ENCODE assay signal across 16 mouse cellular contexts in the genomic region with DNA sequence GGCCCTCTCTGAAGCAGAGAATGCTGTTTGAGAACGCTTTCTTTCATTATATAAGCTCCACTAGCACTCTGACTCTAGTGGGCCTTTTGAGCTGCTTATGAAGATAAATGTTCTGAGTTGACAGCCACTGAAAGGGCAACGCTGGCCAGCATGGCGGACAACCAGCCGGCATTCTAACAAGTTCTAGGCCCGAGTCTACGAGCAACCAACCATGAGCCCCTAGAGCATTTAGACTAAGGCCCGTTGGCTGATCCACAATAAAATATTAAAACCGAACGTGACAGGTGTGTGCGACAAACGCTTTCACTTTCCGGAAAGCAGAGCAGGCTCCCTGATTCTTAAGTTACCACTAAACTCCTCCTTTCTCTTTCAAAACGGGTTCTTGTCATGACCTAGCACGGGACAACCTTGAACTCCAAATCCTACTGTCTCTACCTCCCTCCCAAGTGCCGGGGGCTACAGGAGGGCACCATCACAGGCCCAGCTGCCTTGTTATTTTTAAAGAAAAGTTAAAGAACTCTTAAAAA. TPM values are rescaled to one million over a fixed set of nuclear protein-coding genes. Genes with fewer than 3 reads are reported as not detected.
DNase-seq lines count a peak whose midpoint lies in the region; ATAC-seq and TF ChIP-seq lines count a peak whose summit lies in the region.
"Had no signal": no experiment of that assay in that cellular context is flagged by ENCODE, and none has a peak within 500 bp of the region (broad histone marks: within the 10 kb centered on the region; RNA-seq: fewer than 3 reads in every experiment).

No protein-coding gene starts in this region.

- H3K4me1 ChIP-seq in embryonic facial prominence, embryonic 13.5 days: peaks cover 17% of the 10 kb centered on the region
- peaks cover 15% of the 10 kb centered on the region for H3K4me1 ChIP-seq in embryonic facial prominence, embryonic 10.5 days
- H3K4me1 ChIP-seq in neural tube, embryonic 12.5 days: peaks cover 29% of the 10 kb centered on the region
- peaks cover 33% of the 10 kb centered on the region for H3K4me1 ChIP-seq in neural tube, embryonic 15.5 days
- no peaks in the 10 kb centered on the region; the same call in 1 of the 2 replicates for H3K4me1 ChIP-seq in small intestine, adult 2 months (ENCODE audit: control insufficient read depth, insufficient read depth, insufficient read length, low read length)

- no peak for DNase-seq in embryonic facial prominence, embryonic 10.5 days (ENCODE audit: low spot score)
- DNase-seq in gastrocnemius, adult 2 months: no peak
- DNase-seq: adrenal gland, adult 2 months; cerebellum, adult 2 months; heart, postnatal 4 days; kidney, adult 18-20 months had no signal

- no peaks in the 10 kb centered on the region for H3K9me3 ChIP-seq in embryonic facial prominence, embryonic 13.5 days
- no peaks in the 10 kb centered on the region for H3K9me3 ChIP-seq in embryonic facial prominence, embryonic 10.5 days
- no peaks in the 10 kb centered on the region for H3K9me3 ChIP-seq in neural tube, embryonic 12.5 days
- no peaks in the 10 kb centered on the region for H3K9me3 ChIP-seq in neural tube, embryonic 15.5 days (replicated peaks)
- H3K9me3 ChIP-seq: G1E; heart, embryonic 13.5 days; lung, embryonic 15.5 days had no signal

- no peak for TF ChIP-seq POLR2A in small intestine, adult 2 months (IDR thresholded peaks at IDR 0.05; ENCODE audit: low read depth, low read length)

- no peak for ATAC-seq in embryonic facial prominence, embryonic 13.5 days (ENCODE audit: insufficient number of reproducible peaks, insufficient read depth, low FRiP score, low TSS enrichment, low read depth)
- no peak for ATAC-seq in neural tube, embryonic 12.5 days (ENCODE audit: low FRiP score, low read depth)
- ATAC-seq in neural tube, embryonic 15.5 days (ENCODE audit: low FRiP score): no peak
- peak; percentile 48 for ATAC-seq in inflammation-experienced regulatory T-cells, adult 6 months
- no peak for ATAC-seq in megakaryocyte, adult 5-6 weeks (ENCODE audit: poor library complexity, severe bottlenecking)
- ATAC-seq: forebrain, embryonic 14.5 days had no signal

- TF ChIP-seq CTCF in small intestine, adult 2 months (IDR thresholded peaks at IDR 0.05; ENCODE audit: extremely low read depth, insufficient read length, insufficient replicate concordance, low read depth, low read length): no peak
- TF ChIP-seq CTCF in gastrocnemius, adult 2 months (IDR thresholded peaks at IDR 0.05): no peak

- H3K4me2 ChIP-seq in embryonic facial prominence, embryonic 13.5 days: no peak overlapping the region
- H3K4me2 ChIP-seq in neural tube, embryonic 12.5 days (replicated peaks): no peak overlapping the region
- H3K4me2 ChIP-seq in neural tube, embryonic 15.5 days: no peak overlapping the region

- 91% methylated on average over 15 of the region's 15 CpGs for WGBS in embryonic facial prominence, embryonic 13.5 days
- 90% methylated on average over 15 of the region's 15 CpGs for WGBS in embryonic facial prominence, embryonic 10.5 days
- WGBS in neural tube, embryonic 12.5 days: 80% methylated on average over 15 of the region's 15 CpGs
- 75% methylated on average over 15 of the region's 15 CpGs for WGBS in neural tube, embryonic 15.5 days
- 19% methylated on average over 15 of the region's 15 CpGs for WGBS in small intestine, adult 2 months

- no peaks in the 10 kb centered on the region for H3K27me3 ChIP-seq in embryonic facial prominence, embryonic 13.5 days
- H3K27me3 ChIP-seq in embryonic facial prominence, embryonic 10.5 days (replicated peaks; ENCODE audit: low read depth, poor library complexity, severe bottlenecking): no peaks in the 10 kb centered on the region
- H3K27me3 ChIP-seq in neural tube, embryonic 12.5 days (replicated peaks): no peaks in the 10 kb centered on the region
- no peaks in the 10 kb centered on the region for H3K27me3 ChIP-seq in neural tube, embryonic 15.5 days (replicated peaks)
- no peaks in the 10 kb centered on the region for H3K27me3 ChIP-seq in small intestine, adult 2 months (ENCODE audit: control insufficient read depth, insufficient read depth, low read length)
- H3K27me3 ChIP-seq: heart, embryonic 13.5 days; lung, embryonic 15.5 days had no signal

- H3K27ac ChIP-seq in embryonic facial prominence, embryonic 13.5 days: no peak overlapping the region
- H3K27ac ChIP-seq in embryonic facial prominence, embryonic 10.5 days (replicated peaks): no peak overlapping the region
- H3K27ac ChIP-seq in neural tube, embryonic 12.5 days: no peak overlapping the region
- no peak overlapping the region for H3K27ac ChIP-seq in neural tube, embryonic 15.5 days (replicated peaks)
- peak overlapping the region; percentile 6 for H3K27ac ChIP-seq in small intestine, adult 2 months (ENCODE audit: insufficient read depth, low read depth, low read length)
- no peak overlapping the region for H3K27ac ChIP-seq in gastrocnemius, adult 2 months
- H3K27ac ChIP-seq: heart, embryonic 13.5 days; lung, embryonic 15.5 days had no signal

- peaks cover 2% of the 10 kb centered on the region; the same call in 1 of the 2 replicates for H3K36me3 ChIP-seq in embryonic facial prominence, embryonic 13.5 days
- no peaks in the 10 kb centered on the region for H3K36me3 ChIP-seq in embryonic facial prominence, embryonic 10.5 days (replicated peaks)
- no peaks in the 10 kb centered on the region; the same call in 1 of the 2 replicates for H3K36me3 ChIP-seq in neural tube, embryonic 12.5 days
- H3K36me3 ChIP-seq in neural tube, embryonic 15.5 days: no peaks in the 10 kb centered on the region
- 0 out of 2 replicates have a peak, but pooled peaks cover 2% of the 10 kb centered on the region for H3K36me3 ChIP-seq in small intestine, adult 2 months (ENCODE audit: control insufficient read depth, insufficient read depth, low read length)
- H3K36me3 ChIP-seq: heart, embryonic 13.5 days; lung, embryonic 15.5 days had no signal

- H3K9ac ChIP-seq in embryonic facial prominence, embryonic 13.5 days: 0 out of 2 replicates have a peak overlapping the region, but pooled peaks have one; percentile 32
- H3K9ac ChIP-seq in neural tube, embryonic 12.5 days: 0 out of 2 replicates have a peak overlapping the region, but pooled peaks have one; percentile 13
- no peak overlapping the region for H3K9ac ChIP-seq in neural tube, embryonic 15.5 days (replicated peaks)
- H3K9ac ChIP-seq: heart, embryonic 13.5 days had no signal

- no peak overlapping the region for H3K4me3 ChIP-seq in embryonic facial prominence, embryonic 13.5 days
- no peak overlapping the region for H3K4me3 ChIP-seq in embryonic facial prominence, embryonic 10.5 days
- no peak overlapping the region for H3K4me3 ChIP-seq in neural tube, embryonic 12.5 days
- H3K4me3 ChIP-seq in neural tube, embryonic 15.5 days (replicated peaks): no peak overlapping the region
- peak overlapping the region; percentile 42 for H3K4me3 ChIP-seq in small intestine, adult 2 months (ENCODE audit: low read depth, low read length)
- H3K4me3 ChIP-seq in gastrocnemius, adult 2 months: no peak overlapping the region

- intact Hi-C loops in gastrocnemius, adult 2 months (cut with DNase I): no loop called here

RNA-seq across cellular contexts. Expression of gene Uggt1, which starts 2.6 kb away (rescaled TPM):
- 53.8 and 54.4 TPM in 2 replicates for polyA plus RNA-seq in embryonic facial prominence, embryonic 13.5 days (2015; fragmentation: Nextera tagmentation; extraction: Ambion mirVana)
- 44.6 and 51.2 TPM in 2 replicates for polyA plus RNA-seq in embryonic facial prominence, embryonic 10.5 days (2016; fragmentation: Nextera tagmentation; extraction: Ambion mirVana)
- polyA plus RNA-seq in neural tube, embryonic 12.5 days (2016; fragmentation: Nextera tagmentation; extraction: Ambion mirVana): 53.1 and 54.8 TPM in 2 replicates
- polyA plus RNA-seq in neural tube, embryonic 15.5 days (2015; fragmentation: Nextera tagmentation; extraction: Ambion mirVana): 43.9 and 46.0 TPM in 2 replicates
- polyA plus RNA-seq in inflammation-experienced regulatory T-cells, adult 6 months (2017; shearing (Covaris generic)): 10 to 100 TPM; 22.5 to 27.7 (median 25.2) TPM
- 6.2 and 11.7 TPM in 2 replicates for polyA plus RNA-seq in small intestine, adult 2 months (2012; rRNA removed)
- 10 to 100 TPM; 27.6 to 29.1 TPM for total RNA-seq in gastrocnemius, adult 2 months (2021)
- 77.5 and 77.7 TPM in 2 replicates for total RNA-seq in megakaryocyte, adult 5-6 weeks (2015)
- total RNA-seq in megakaryocyte, adult 5-6 weeks (2017): 120 and 125 TPM in 2 replicates

RNA-seq across cellular contexts. Expression of gene Neurl3, which starts 32.5 kb away (rescaled TPM):
- 0.86 and 1.0 TPM in 2 replicates for polyA plus RNA-seq in embryonic facial prominence, embryonic 13.5 days (2015; fragmentation: Nextera tagmentation; extraction: Ambion mirVana)
- 0.27 and 0.41 TPM in 2 replicates for polyA plus RNA-seq in embryonic facial prominence, embryonic 10.5 days (2016; fragmentation: Nextera tagmentation; extraction: Ambion mirVana)
- 0.51 and 1.2 TPM in 2 replicates for polyA plus RNA-seq in neural tube, embryonic 12.5 days (2016; fragmentation: Nextera tagmentation; extraction: Ambion mirVana)
- 2.2 and 3.2 TPM in 2 replicates for polyA plus RNA-seq in neural tube, embryonic 15.5 days (2015; fragmentation: Nextera tagmentation; extraction: Ambion mirVana)
- 100 to 1,000 TPM in 1 of 3 experiments, 10 to 100 TPM in 2; 23.0 to 132 (median 83.6) TPM for polyA plus RNA-seq in inflammation-experienced regulatory T-cells, adult 6 months (2017; shearing (Covaris generic))
- polyA plus RNA-seq in small intestine, adult 2 months (2012; rRNA removed): 105 and 170 TPM in 2 replicates
- under 1 TPM; 0.41 to 0.59 TPM for total RNA-seq in gastrocnemius, adult 2 months (2021)
- 54.2 and 57.5 TPM in 2 replicates for total RNA-seq in megakaryocyte, adult 5-6 weeks (2015)
- total RNA-seq in megakaryocyte, adult 5-6 weeks (2017): 66.0 and 68.3 TPM in 2 replicates
